Mouse (Mus musculus) T-helper 1 cell (primary cell): ENCODE data around the gene Rassf2.

Source experiments
- in situ Hi-C: fragments of 300-600 bp; cut with MboI, MseI; formaldehyde crosslinking; loops from one replicate; pipeline ENCODE4 v1.15.1; 2025; ENCODE audit warnings: high pct_unique_total_duplicates

The Rassf2 gene

GRCm38 (mm10) chr2:132034590-132035469 lies 4.8 kb upstream of the Rassf2 start:
- in situ Hi-C loops, result no loop called here

GRCm38 (mm10) chr2:132031364-132032095 lies 1.5 kb upstream of the Rassf2 start:
- in situ Hi-C loops, result no loop called here

- in situ Hi-C loops, result no loop called here
These were observed 633 bp upstream of the Rassf2 start for GRCm38 (mm10) chr2:132030418-132031363.

GRCm38 (mm10) chr2:132028894-132029605 lies 1.0 kb downstream of the Rassf2 start:
- in situ Hi-C loops, result no loop called here

GRCm38 (mm10) chr2:132028107-132028506 lies 2.0 kb downstream of the Rassf2 start:
- in situ Hi-C loops, result no loop called here

- in situ Hi-C loops, result no loop called here
These were observed 2.7 kb downstream of the Rassf2 start for GRCm38 (mm10) chr2:132027366-132027765.

GRCm38 (mm10) chr2:132024028-132024427 lies 6.0 kb downstream of the Rassf2 start:
- in situ Hi-C loops, result loop anchor here (25.0 kb wide), 1 partner anchor 1387 kb away; the partner anchor contains the start of genes Fastkd5, Lzts3 and Ubox5

- in situ Hi-C loops, result loop anchor here (25.0 kb wide), 1 partner anchor 1385 kb away; the partner anchor contains the start of genes Fastkd5, Lzts3 and Ubox5
These were observed 7.4 kb downstream of the Rassf2 start for GRCm38 (mm10) chr2:132022621-132023020.

- in situ Hi-C loops, result loop anchor here (25.0 kb wide), 1 partner anchor 1384 kb away; the partner anchor contains the start of genes Fastkd5, Lzts3 and Ubox5
These were observed 8.4 kb downstream of the Rassf2 start for GRCm38 (mm10) chr2:132021616-132022015.

- in situ Hi-C loops, result loop anchor here (25.0 kb wide), 1 partner anchor 1384 kb away; the partner anchor contains the start of genes Fastkd5, Lzts3 and Ubox5
These were observed 9.0 kb downstream of the Rassf2 start for GRCm38 (mm10) chr2:132020991-132021541.

- in situ Hi-C loops, result loop anchor here (25.0 kb wide), 1 partner anchor 1383 kb away; the partner anchor contains the start of genes Fastkd5, Lzts3 and Ubox5
These were observed 9.6 kb downstream of the Rassf2 start for GRCm38 (mm10) chr2:132020420-132020819.

GRCm38 (mm10) chr2:132019372-132019811 lies 10.7 kb downstream of the Rassf2 start:
- in situ Hi-C loops, result loop anchor here (25.0 kb wide), 1 partner anchor 1382 kb away; the partner anchor contains the start of genes Fastkd5, Lzts3 and Ubox5

- in situ Hi-C loops, result loop anchor here (25.0 kb wide), 1 partner anchor 1381 kb away; the partner anchor contains the start of genes Fastkd5, Lzts3 and Ubox5
These were observed 11.9 kb downstream of the Rassf2 start for GRCm38 (mm10) chr2:132018156-132018555.

- in situ Hi-C loops, result loop anchor here (25.0 kb wide), 1 partner anchor 1380 kb away; the partner anchor contains the start of genes Fastkd5, Lzts3 and Ubox5
These were observed 12.4 kb downstream of the Rassf2 start for GRCm38 (mm10) chr2:132017611-132018010.

- in situ Hi-C loops, result loop anchor here (25.0 kb wide), 1 partner anchor 1379 kb away; the partner anchor contains the start of genes Fastkd5, Lzts3 and Ubox5
These were observed 14.0 kb downstream of the Rassf2 start for GRCm38 (mm10) chr2:132016034-132016433.

GRCm38 (mm10) chr2:132013152-132013551 lies 16.9 kb downstream of the Rassf2 start:
- in situ Hi-C loops, result loop anchor here (25.0 kb wide), 1 partner anchor 1376 kb away; the partner anchor contains the start of genes Fastkd5, Lzts3 and Ubox5

GRCm38 (mm10) chr2:132010781-132011180 lies 19.3 kb downstream of the Rassf2 start:
- in situ Hi-C loops, result loop anchor here (25.0 kb wide), 1 partner anchor 1373 kb away; the partner anchor contains the start of genes Fastkd5, Lzts3 and Ubox5

GRCm38 (mm10) chr2:132008186-132008585 lies 21.9 kb downstream of the Rassf2 start:
- in situ Hi-C loops, result loop anchor here (25.0 kb wide), 1 partner anchor 1371 kb away; the partner anchor contains the start of genes Fastkd5, Lzts3 and Ubox5

- in situ Hi-C loops, result loop anchor here (25.0 kb wide), 1 partner anchor 1370 kb away; the partner anchor contains the start of genes Fastkd5, Lzts3 and Ubox5
These were observed 22.6 kb downstream of the Rassf2 start for GRCm38 (mm10) chr2:132007475-132007819.
